Mouse (Mus musculus): ENCODE results near the gene Kcna1. TPM values are rescaled to one million over a fixed set of nuclear protein-coding genes. Genes with fewer than 3 reads are reported as not detected.

The Kcna1 gene
- polyA plus RNA-seq, 1 experiment from 2014 or later = 2.0 TPM

GRCm38 (mm10) chr6:126645644-126646358 lies 383 bp downstream of the Kcna1 start:
- peak; percentile 76 for DNase-seq (ENCODE audit: low spot score)
- peak overlapping the region; percentile 54 for H3K4me3 ChIP-seq (replicated peaks; ENCODE audit: low read length)
- H3K9ac ChIP-seq = peak overlapping the region; percentile 66
- H3K36me3 ChIP-seq (replicated peaks; ENCODE audit: control insufficient read depth, insufficient read depth) = no peaks in the 10 kb centered on the region
- H3K4me2 ChIP-seq (replicated peaks) = peak overlapping the region; percentile 95
- H3K9me3 ChIP-seq (ENCODE audit: control insufficient read depth, low read length) = no peaks in the 10 kb centered on the region
- 2% methylated on average over 26 of the region's 27 CpGs for WGBS
- peak; percentile 92 for ATAC-seq (ENCODE audit: low FRiP score)
- peak overlapping the region; percentile 16; the same call in 1 of the 2 replicates for H3K27ac ChIP-seq
- H3K4me1 ChIP-seq (replicated peaks; ENCODE audit: control insufficient read depth, insufficient read depth, low read length) = peaks cover 14% of the 10 kb centered on the region
- peaks cover 39% of the 10 kb centered on the region for H3K27me3 ChIP-seq (ENCODE audit: control insufficient read depth, insufficient read depth, low read length)

GRCm38 (mm10) chr6:126645044-126645541 lies 1.1 kb downstream of the Kcna1 start:
- Histone ChIP-seq H3K4me2 (replicated peaks) (peak overlapping the region; percentile 95), H3K4me1 (replicated peaks; ENCODE audit: control insufficient read depth, insufficient read depth, low read length) (peaks cover 14% of the 10 kb centered on the region), H3K36me3 (replicated peaks; ENCODE audit: control insufficient read depth, insufficient read depth) (no peaks in the 10 kb centered on the region), H3K4me3 (replicated peaks; ENCODE audit: low read length) (peak overlapping the region; percentile 54), H3K27ac (peak overlapping the region; percentile 16; the same call in 1 of the 2 replicates), H3K27me3 (ENCODE audit: control insufficient read depth, insufficient read depth, low read length) (peaks cover 39% of the 10 kb centered on the region), H3K9ac (peak overlapping the region; percentile 66), H3K9me3 (ENCODE audit: control insufficient read depth, low read length) (no peaks in the 10 kb centered on the region)
- WGBS = 0% methylated on average over 22 of the region's 24 CpGs
- DNase-seq (ENCODE audit: low spot score) (peak; percentile 31), ATAC-seq (ENCODE audit: low FRiP score) (peak; percentile 38; the same call in 1 of the 2 replicates)

GRCm38 (mm10) chr6:126644181-126645043 lies 1.8 kb downstream of the Kcna1 start:
- Histone ChIP-seq H3K4me2 (replicated peaks) (peak overlapping the region; percentile 95), H3K4me1 (replicated peaks; ENCODE audit: control insufficient read depth, insufficient read depth, low read length) (peaks cover 14% of the 10 kb centered on the region), H3K4me3 (replicated peaks; ENCODE audit: low read length) (peak overlapping the region; percentile 54), H3K27me3 (ENCODE audit: control insufficient read depth, insufficient read depth, low read length) (peaks cover 39% of the 10 kb centered on the region), H3K36me3 (replicated peaks; ENCODE audit: control insufficient read depth, insufficient read depth) (no peaks in the 10 kb centered on the region), H3K27ac (peak overlapping the region; percentile 20; the same call in 1 of the 2 replicates), H3K9ac (peak overlapping the region; percentile 66), H3K9me3 (ENCODE audit: control insufficient read depth, low read length) (no peaks in the 10 kb centered on the region)
- ATAC-seq (ENCODE audit: low FRiP score) = peak; percentile 51
- WGBS = under 1% methylated on average over 63 of the region's 66 CpGs
- DNase-seq (ENCODE audit: low spot score) = peak; percentile 36

- peaks cover 14% of the 10 kb centered on the region for H3K4me1 ChIP-seq (replicated peaks; ENCODE audit: control insufficient read depth, insufficient read depth, low read length)
- no peak overlapping the region for H3K27ac ChIP-seq
- no peaks in the 10 kb centered on the region for H3K9me3 ChIP-seq (ENCODE audit: control insufficient read depth, low read length)
- peak overlapping the region; percentile 54 for H3K4me3 ChIP-seq (replicated peaks; ENCODE audit: low read length)
- no peaks in the 10 kb centered on the region for H3K36me3 ChIP-seq (replicated peaks; ENCODE audit: control insufficient read depth, insufficient read depth)
- no peak for ATAC-seq (ENCODE audit: low FRiP score)
- under 1% methylated on average over 24 of the region's 25 CpGs for WGBS
- no peak for DNase-seq (ENCODE audit: low spot score)
- H3K27me3 ChIP-seq (ENCODE audit: control insufficient read depth, insufficient read depth, low read length) = peaks cover 39% of the 10 kb centered on the region
- H3K4me2 ChIP-seq (replicated peaks) = peak overlapping the region; percentile 95
- H3K9ac ChIP-seq = peak overlapping the region; percentile 66
Measured at GRCm38 (mm10) chr6:126643341-126644055, 2.7 kb downstream of the Kcna1 start.

- WGBS = 1% methylated on average over 36 of the region's 36 CpGs
- peaks cover 14% of the 10 kb centered on the region for H3K4me1 ChIP-seq (replicated peaks; ENCODE audit: control insufficient read depth, insufficient read depth, low read length)
- H3K27ac ChIP-seq = no peak overlapping the region
- H3K4me3 ChIP-seq (replicated peaks; ENCODE audit: low read length) = peak overlapping the region; percentile 54
- H3K27me3 ChIP-seq (ENCODE audit: control insufficient read depth, insufficient read depth, low read length) = peaks cover 37% of the 10 kb centered on the region
- H3K9me3 ChIP-seq (ENCODE audit: control insufficient read depth, low read length) = no peaks in the 10 kb centered on the region
- no peak for ATAC-seq (ENCODE audit: low FRiP score)
- DNase-seq (ENCODE audit: low spot score) = peak; percentile 53
- peak overlapping the region; percentile 95 for H3K4me2 ChIP-seq (replicated peaks)
- no peaks in the 10 kb centered on the region for H3K36me3 ChIP-seq (replicated peaks; ENCODE audit: control insufficient read depth, insufficient read depth)
- peak overlapping the region; percentile 28; the same call in 1 of the 2 replicates for H3K9ac ChIP-seq
Measured at GRCm38 (mm10) chr6:126642856-126643321, 3.3 kb downstream of the Kcna1 start.

- no peaks in the 10 kb centered on the region for H3K36me3 ChIP-seq (replicated peaks; ENCODE audit: control insufficient read depth, insufficient read depth)
- no peaks in the 10 kb centered on the region for H3K9me3 ChIP-seq (ENCODE audit: control insufficient read depth, low read length)
- DNase-seq (ENCODE audit: low spot score) = no peak
- WGBS = 89% methylated on average over 7 of the region's 7 CpGs
- no peaks in the 10 kb centered on the region for H3K4me1 ChIP-seq (replicated peaks; ENCODE audit: control insufficient read depth, insufficient read depth, low read length)
- no peak overlapping the region for H3K4me2 ChIP-seq (replicated peaks)
- H3K27me3 ChIP-seq (ENCODE audit: control insufficient read depth, insufficient read depth, low read length) = no peaks in the 10 kb centered on the region
- H3K27ac ChIP-seq = no peak overlapping the region
- H3K4me3 ChIP-seq (replicated peaks; ENCODE audit: low read length) = no peak overlapping the region
- no peak overlapping the region for H3K9ac ChIP-seq
- no peak for ATAC-seq (ENCODE audit: low FRiP score)
Measured at GRCm38 (mm10) chr6:126628451-126628850, 17.7 kb downstream of the Kcna1 start.

- H3K36me3 ChIP-seq (replicated peaks; ENCODE audit: control insufficient read depth, insufficient read depth) = no peaks in the 10 kb centered on the region
- ATAC-seq (ENCODE audit: low FRiP score) (no peak), DNase-seq (ENCODE audit: low spot score) (no peak)
- H3K4me3 ChIP-seq (replicated peaks; ENCODE audit: low read length) = no peak overlapping the region
- H3K27me3 ChIP-seq (ENCODE audit: control insufficient read depth, insufficient read depth, low read length) = no peaks in the 10 kb centered on the region
- H3K4me2 ChIP-seq (replicated peaks) = no peak overlapping the region
- WGBS = 84% methylated on average over 4 of the region's 4 CpGs
- no peaks in the 10 kb centered on the region for H3K9me3 ChIP-seq (ENCODE audit: control insufficient read depth, low read length)
- no peak overlapping the region for H3K9ac ChIP-seq
- no peaks in the 10 kb centered on the region for H3K4me1 ChIP-seq (replicated peaks; ENCODE audit: control insufficient read depth, insufficient read depth, low read length)
- H3K27ac ChIP-seq = no peak overlapping the region
Measured at GRCm38 (mm10) chr6:126618455-126618854, 27.7 kb downstream of the Kcna1 start.

GRCm38 (mm10) chr6:126610746-126611145 lies 35.4 kb downstream of the Kcna1 start:
- no peak overlapping the region for H3K4me2 ChIP-seq (replicated peaks)
- no peaks in the 10 kb centered on the region for H3K9me3 ChIP-seq (ENCODE audit: control insufficient read depth, low read length)
- H3K27ac ChIP-seq = no peak overlapping the region
- DNase-seq (ENCODE audit: low spot score) (no peak), ATAC-seq (ENCODE audit: low FRiP score) (no peak)
- H3K9ac ChIP-seq = no peak overlapping the region
- H3K4me3 ChIP-seq (replicated peaks; ENCODE audit: low read length) = no peak overlapping the region
- no peaks in the 10 kb centered on the region for H3K36me3 ChIP-seq (replicated peaks; ENCODE audit: control insufficient read depth, insufficient read depth)
- H3K4me1 ChIP-seq (replicated peaks; ENCODE audit: control insufficient read depth, insufficient read depth, low read length) = 0 out of 2 replicates have a peak, but pooled peaks cover 5% of the 10 kb centered on the region
- no peaks in the 10 kb centered on the region for H3K27me3 ChIP-seq (ENCODE audit: control insufficient read depth, insufficient read depth, low read length)
- 80% methylated on average over 4 of the region's 4 CpGs for WGBS

Data from hindbrain, embryonic 14.5 days (tissue).